Mouse (Mus musculus) cortical plate, adult 2 months (tissue): ENCODE data around the gene Usp48.

ENCODE experiments used
- CTCF ChIP-seq: fragments of 200-500 bp; IDR thresholded peaks from 2 replicates; pipeline ENCODE4 v1.5.1; 2011; ENCODE audit warnings: mild to moderate bottlenecking, control low read depth, low read length; ENCODE audit not compliant: insufficient read depth; ENCODE audit errors: extremely low read depth
- POLR2A ChIP-seq: fragments of 200-500 bp; IDR thresholded peaks from 2 replicates; pipeline ENCODE4 v1.6.1; 2011; ENCODE audit warnings: mild to moderate bottlenecking, low read length, control low read depth; ENCODE audit not compliant: insufficient read depth; ENCODE audit errors: extremely low read depth

DNA sequence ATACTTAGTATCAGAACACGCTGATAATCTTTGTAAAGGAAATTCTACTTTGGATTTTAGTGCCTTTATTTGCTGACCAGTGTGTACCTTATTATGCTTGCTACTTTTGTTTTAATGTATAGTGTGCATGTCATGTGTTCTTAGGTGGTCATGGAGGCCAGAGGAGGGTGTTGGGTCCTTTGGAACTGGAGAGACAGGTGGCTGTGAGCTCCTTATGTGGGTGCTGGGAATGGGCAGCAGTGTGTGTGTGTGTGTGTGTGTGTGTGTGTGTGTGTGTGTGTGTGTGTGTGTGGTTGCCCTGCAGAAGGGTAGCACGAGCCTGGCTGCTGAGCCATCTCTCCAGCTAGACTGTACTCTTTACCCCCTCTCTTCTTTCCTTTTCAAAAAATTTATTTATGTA is 13.5 kb downstream of the Usp48 start:
- TF ChIP-seq POLR2A (no peak), CTCF (no peak)
